Mouse (Mus musculus) lung, adult 2 months (tissue): ENCODE data around the gene Tifa.

Experiments used
- CTCF ChIP-seq: fragments of 200-500 bp; IDR thresholded peaks from 2 replicates; pipeline ENCODE4 v1.5.1; 2011; ENCODE audit warnings: mild to moderate bottlenecking, low read length, control low read depth; ENCODE audit not compliant: insufficient read depth
- POLR2A ChIP-seq: fragments of 200-500 bp; IDR thresholded peaks from 2 replicates; pipeline ENCODE4 v1.6.1; 2011; ENCODE audit warnings: low read depth, mild to moderate bottlenecking, control low read depth, low read length, borderline replicate concordance; ENCODE audit errors: extremely low read depth

DNA sequence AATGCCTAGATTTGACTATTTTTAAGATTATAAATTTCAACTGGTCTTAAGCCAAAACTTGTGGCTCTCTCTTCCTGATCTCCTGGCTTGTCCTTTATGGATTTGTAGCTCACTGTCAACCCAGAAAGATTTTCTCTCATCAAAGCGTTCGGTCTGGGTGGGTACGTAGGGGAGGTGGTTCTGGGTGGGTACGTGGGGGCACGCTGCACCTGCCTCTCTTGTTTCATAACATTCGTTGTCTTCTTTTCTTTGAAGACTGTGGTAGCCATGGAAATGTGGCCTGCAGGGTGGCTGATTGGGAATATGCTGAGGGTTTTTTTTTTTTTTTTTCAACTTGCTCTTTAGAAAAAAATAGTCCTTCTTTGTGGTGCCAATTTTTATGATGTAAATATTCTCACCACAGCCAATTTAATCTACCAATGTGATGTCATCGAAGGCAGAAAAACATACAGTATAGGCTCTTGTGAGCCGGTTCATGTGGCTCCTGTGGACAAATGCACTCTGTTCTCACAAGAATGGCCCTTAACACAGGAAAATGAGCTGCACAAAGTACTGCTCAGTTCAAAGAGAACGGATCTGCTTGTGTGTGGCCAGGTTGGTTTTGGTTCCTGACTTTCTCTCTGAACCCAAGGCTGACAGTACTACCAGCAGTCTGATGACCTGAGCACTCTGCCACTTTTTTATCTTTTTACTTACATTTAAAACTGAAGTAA lies 78.6 kb downstream of the Tifa start:
- no peak for TF ChIP-seq CTCF
- no peak for TF ChIP-seq POLR2A
